Mouse (Mus musculus) thymus, postnatal 4 days (tissue): ENCODE data around the gene Celf2.

Source experiments
- DNase-seq: peaks from one replicate; pipeline ENCODE4 v3.0.0; 2021

The Celf2 gene

DNA sequence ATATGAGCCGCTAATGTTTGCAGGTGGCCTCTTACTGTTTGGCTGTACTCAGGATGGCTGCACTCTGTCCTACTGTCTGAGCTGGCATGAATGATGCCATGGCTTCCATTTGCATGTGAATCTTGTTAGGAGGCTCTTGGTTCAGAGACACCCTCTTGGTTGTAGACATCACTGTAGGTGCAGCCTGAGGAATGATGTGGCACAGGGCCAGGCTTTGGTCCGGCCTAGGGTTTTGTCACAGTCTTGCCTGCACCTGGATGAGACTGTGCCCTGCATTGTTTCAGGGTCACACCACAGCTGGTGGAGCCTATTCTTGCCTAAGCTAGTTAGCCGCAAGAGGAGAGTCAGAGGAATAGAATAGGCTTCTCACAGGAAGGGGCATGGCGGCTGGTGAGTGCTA lies 977.0 kb downstream of the Celf2 start:
- DNase-seq = no peak

- DNase-seq = no peak
Observed at GRCm38 (mm10) chr2:6528076-6528475, 981.3 kb downstream of the Celf2 start.

DNA sequence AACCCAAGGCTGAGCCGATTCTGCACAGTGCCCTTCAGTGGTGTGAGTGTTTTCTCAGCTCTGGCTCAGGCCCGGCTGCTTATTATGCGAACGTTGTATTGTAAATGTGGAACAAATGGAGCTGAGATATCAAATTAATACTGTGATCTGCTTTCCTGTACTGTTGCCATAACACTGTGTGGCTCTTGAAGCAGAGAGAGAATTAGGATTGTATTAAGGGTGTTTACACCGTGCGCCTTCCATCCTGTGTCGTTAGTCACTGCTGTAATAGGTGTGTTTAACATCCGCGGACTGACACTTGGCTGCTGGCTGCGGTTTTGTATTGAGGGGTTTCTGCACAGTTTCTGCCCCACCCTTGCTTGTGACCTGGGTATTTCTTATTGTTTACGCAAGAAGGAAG lies 982.5 kb downstream of the Celf2 start:
- no peak for DNase-seq

GRCm38 (mm10) chr2:6526311-6526710 lies 983.1 kb downstream of the Celf2 start:
- no peak for DNase-seq

GRCm38 (mm10) chr2:6523924-6524300 lies 985.5 kb downstream of the Celf2 start:
- DNase-seq = no peak

DNA sequence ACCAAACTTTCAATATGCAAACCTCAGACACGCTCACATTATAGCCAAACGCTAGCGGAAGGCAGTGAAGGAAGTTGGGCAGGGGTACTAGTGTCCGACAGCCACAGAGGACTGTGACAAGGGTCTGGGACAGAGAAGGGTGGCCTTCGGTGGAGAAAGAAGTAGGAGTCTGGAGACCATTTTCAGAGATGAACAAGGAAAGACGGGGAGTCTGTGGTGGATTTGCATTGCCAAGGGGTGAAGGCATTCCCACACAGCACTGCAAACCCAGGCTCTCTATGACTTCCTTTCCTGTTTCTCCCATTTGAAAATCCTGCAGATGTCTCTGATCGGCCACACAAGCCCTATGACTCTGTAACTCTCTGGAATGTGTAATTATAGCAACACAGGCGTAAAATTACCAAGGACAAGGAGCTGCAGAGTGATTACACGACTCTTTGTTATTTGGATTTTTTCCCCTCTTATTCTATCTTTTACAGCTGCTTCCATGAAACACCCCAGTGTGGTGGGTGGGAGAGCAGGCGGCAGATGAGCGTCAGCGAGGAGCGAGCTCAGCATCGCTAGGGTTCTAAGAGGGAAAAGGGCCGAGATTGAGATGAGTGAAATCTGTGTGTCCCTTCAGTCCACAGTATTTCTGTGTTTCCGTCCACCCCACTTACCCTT lies 986.0 kb downstream of the Celf2 start:
- no peak for DNase-seq

GRCm38 (mm10) chr2:6522411-6522810 lies 987.0 kb downstream of the Celf2 start:
- DNase-seq = no peak

- no peak for DNase-seq
Observed at GRCm38 (mm10) chr2:6513176-6513575, 996.2 kb downstream of the Celf2 start.

GRCm38 (mm10) chr2:6507071-6507470 lies 1002.3 kb downstream of the Celf2 start:
- no peak for DNase-seq

DNA sequence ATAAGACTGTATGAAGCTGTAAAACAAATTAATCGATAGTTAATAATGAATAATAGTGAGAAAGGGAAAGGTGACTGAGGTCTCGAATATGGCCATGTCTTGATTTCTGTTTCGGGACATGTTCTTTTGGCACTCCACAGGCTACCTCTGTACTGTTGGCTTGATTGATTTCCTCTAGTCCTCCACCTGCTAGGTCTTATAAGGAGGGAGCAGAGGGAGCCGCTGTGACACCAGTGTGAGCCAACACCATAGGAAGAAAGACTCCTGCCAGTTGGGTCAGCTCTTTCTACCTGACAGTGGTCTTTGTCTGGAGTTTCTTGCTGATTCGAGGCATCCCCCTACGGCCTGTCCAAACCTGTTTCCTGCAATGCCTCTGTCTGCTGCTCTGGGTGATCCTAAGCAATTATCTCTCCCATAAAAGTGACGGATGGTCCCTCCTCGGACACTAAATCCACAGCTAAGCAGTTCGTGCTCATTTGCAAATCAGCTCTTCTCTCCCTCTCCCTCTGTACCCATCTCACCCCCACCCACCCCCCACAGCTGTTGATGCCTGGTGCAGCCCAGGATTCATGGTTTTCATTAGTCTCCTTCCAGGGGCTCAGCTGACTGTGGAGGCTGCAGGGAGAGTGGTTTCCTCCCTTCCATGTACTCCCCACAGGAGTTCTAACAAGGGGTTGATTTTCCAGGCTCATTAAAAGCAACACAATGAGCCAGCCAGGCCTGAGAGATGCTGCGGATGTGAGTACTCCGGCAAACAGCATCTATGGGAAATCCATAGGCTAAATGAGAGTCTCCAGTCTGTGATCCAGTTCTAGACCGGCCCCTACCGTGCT lies 1003.2 kb downstream of the Celf2 start:
- DNase-seq = no peak

DNA sequence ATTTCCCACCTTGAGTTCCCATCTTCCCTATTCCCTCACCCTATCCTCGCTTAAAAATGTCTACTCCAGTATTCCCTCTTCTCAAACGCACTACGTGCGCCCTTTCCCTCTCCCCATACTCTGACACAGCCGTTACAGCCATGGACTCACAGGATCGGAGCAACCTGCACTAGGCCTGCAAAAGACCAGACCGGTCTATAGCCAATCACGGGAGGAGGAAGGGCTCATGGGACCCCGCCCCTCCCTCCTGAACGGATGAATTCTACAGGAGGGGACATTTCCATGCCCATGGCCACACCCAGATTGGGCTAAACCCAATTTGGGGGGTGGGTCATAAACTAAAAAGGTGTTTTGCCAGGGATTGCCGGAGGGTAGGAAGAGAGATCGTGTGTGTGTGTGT lies 1003.8 kb downstream of the Celf2 start:
- no peak for DNase-seq

- DNase-seq = no peak
Observed at GRCm38 (mm10) chr2:6498101-6498500, 1011.3 kb downstream of the Celf2 start.

DNA sequence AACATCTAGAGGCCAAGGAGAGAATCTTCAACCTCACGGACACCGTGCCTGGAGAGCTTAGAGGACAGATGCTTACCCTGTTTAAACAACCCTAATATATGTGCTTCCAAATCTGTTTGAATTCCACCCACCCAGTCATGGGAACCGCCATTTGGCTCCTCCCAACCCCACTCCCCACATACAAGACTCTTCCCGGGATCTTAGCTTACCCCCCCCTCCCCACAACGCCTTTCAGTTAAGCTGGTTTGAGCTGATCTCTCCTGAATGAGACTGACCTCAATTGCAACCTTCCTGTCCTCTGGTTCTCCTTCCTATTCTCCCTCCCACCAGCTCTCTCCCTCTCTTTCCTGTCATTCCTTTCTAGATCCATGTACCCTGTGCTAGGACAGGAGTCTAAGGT lies 1011.7 kb downstream of the Celf2 start:
- DNase-seq = no peak

GRCm38 (mm10) chr2:6493886-6494285 lies 1015.5 kb downstream of the Celf2 start:
- no peak for DNase-seq

GRCm38 (mm10) chr2:6490870-6491269 lies 1018.5 kb downstream of the Celf2 start:
- no peak for DNase-seq

GRCm38 (mm10) chr2:6490076-6490475 lies 1019.3 kb downstream of the Celf2 start:
- DNase-seq = no peak
